In the genomic region with DNA sequence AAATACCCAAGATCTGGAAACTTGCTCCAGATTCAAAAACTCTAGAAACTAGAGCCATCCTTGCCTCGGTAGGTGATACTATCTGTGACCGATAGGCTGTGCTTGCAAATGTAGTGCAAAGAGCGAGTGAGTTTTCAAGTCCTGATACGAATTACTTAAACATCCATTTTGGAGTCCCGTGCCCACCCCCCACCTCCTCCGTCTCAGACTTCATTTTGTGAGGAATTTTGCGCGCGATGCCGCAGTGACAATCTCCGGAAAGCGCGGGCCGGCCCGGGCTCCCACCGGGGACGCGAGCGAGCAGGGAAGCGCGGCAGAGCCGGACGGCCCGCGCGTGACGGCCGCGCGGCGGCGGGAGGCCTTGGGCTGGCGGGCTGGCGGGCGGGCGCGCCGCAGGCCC, we compare ENCODE assay signal across 8 mouse cellular contexts. TPM values are rescaled to one million over a fixed set of nuclear protein-coding genes. Genes with fewer than 3 reads are reported as not detected.
A peak's percentile ranks its signal among the peaks of the same experiment; 100 is the strongest.
DNase-seq lines count a peak whose midpoint lies in the region; ATAC-seq lines count a peak whose summit lies in the region.
"Had no signal": no experiment of that assay in that cellular context is flagged by ENCODE, and none has a peak within 500 bp of the region (broad histone marks: within the 10 kb centered on the region; RNA-seq: fewer than 3 reads in every experiment).

No protein-coding gene starts in this region.

- H3K27ac ChIP-seq in heart, embryonic 14.5 days (replicated peaks in 1 of 2; ENCODE audit: control insufficient read depth in 1 of 2, insufficient read depth in 1 of 2, low read depth in 2 of 2, low read length in 2 of 2) = peak overlapping the region; percentile 98
- H3K27ac ChIP-seq in limb, embryonic 12.5 days = peak overlapping the region; percentile 100

- DNase-seq in 3T3-L1 (ENCODE audit: low read depth, low spot score) (peak; percentile 85), A20 (ENCODE audit: low read depth, low spot score) (peak; percentile 83)
- DNase-seq in c-Kit-positive CD71-negative TER-119-negative erythroid progenitor cells, embryonic 14.5 days (ENCODE audit: low read depth) = peak; percentile 45
- peak; percentile 90 for DNase-seq in naive thymus-derived CD4-positive, alpha-beta T cell, adult 2 months (ENCODE audit: low read depth)
- no peak for DNase-seq in adrenal gland, postnatal 14 days

- WGBS in heart, embryonic 14.5 days = 0% methylated on average over 38 of the region's 38 CpGs
- WGBS in limb, embryonic 12.5 days = under 1% methylated on average over 38 of the region's 38 CpGs

- peak overlapping the region; percentile 77 to 97 for H3K4me3 ChIP-seq in heart, embryonic 14.5 days (ENCODE audit: control insufficient read depth in 1 of 2, insufficient read depth in 1 of 2, low read depth in 1 of 2, low read length in 2 of 2)
- peak overlapping the region; percentile 97 for H3K4me3 ChIP-seq in limb, embryonic 12.5 days (replicated peaks)

- H3K9me3 ChIP-seq in heart, embryonic 14.5 days (ENCODE audit: control insufficient read depth, low read length) = no peaks in the 10 kb centered on the region
- no peaks in the 10 kb centered on the region for H3K9me3 ChIP-seq in limb, embryonic 12.5 days

- H3K27me3 ChIP-seq in heart, embryonic 14.5 days (ENCODE audit: control insufficient read depth, insufficient read depth, low read length) = no peaks in the 10 kb centered on the region
- H3K27me3 ChIP-seq in limb, embryonic 12.5 days = no peaks in the 10 kb centered on the region

- peaks cover 0 to 24% of the 10 kb centered on the region in 2 experiments; a peak in 2 of 4 replicates for H3K4me1 ChIP-seq in heart, embryonic 14.5 days (ENCODE audit: control insufficient read depth in 2 of 2, insufficient read depth in 2 of 2, low read length in 2 of 2)
- H3K4me1 ChIP-seq in limb, embryonic 12.5 days (replicated peaks) = peaks cover 21% of the 10 kb centered on the region

- peak; percentile 4; the same call in 1 of the 2 replicates for ATAC-seq in heart, embryonic 14.5 days (ENCODE audit: insufficient number of reproducible peaks, insufficient read depth, low FRiP score, low read depth)
- no peak for ATAC-seq in limb, embryonic 12.5 days (ENCODE audit: insufficient number of reproducible peaks, insufficient read depth, low FRiP score, low TSS enrichment, low read depth)

- H3K36me3 ChIP-seq in heart, embryonic 14.5 days (ENCODE audit: control insufficient read depth, insufficient read depth, low read length) = peaks cover 9% of the 10 kb centered on the region
- H3K36me3 ChIP-seq in limb, embryonic 12.5 days = peaks cover 8% of the 10 kb centered on the region; the same call in 1 of the 2 replicates

- peak overlapping the region; percentile 87 for H3K9ac ChIP-seq in heart, embryonic 14.5 days (ENCODE audit: low read length)
- H3K9ac ChIP-seq in limb, embryonic 12.5 days (replicated peaks) = peak overlapping the region; percentile 100

- peak overlapping the region; percentile 90 for H3K4me2 ChIP-seq in heart, embryonic 14.5 days (ENCODE audit: low read length)
- peak overlapping the region; percentile 74 for H3K4me2 ChIP-seq in limb, embryonic 12.5 days

RNA-seq across cellular contexts. Expression of gene Sp3, which starts 1.8 kb away (rescaled TPM):
- 41.2 and 47.8 TPM in 2 replicates for polyA plus RNA-seq in heart, embryonic 14.5 days (2014; fragmentation: Nextera tagmentation; extraction: Ambion mirVana)
- polyA plus RNA-seq in limb, embryonic 12.5 days (2016; fragmentation: Nextera tagmentation; extraction: Ambion mirVana) = 74.7 and 81.1 TPM in 2 replicates
- total RNA-seq in adrenal gland, postnatal 14 days (2021) = 58.9 and 65.9 TPM in 2 replicates

RNA-seq across cellular contexts. Expression of gene Gm11084, which starts 8.0 kb away (rescaled TPM):
- not detected in 2 replicates for polyA plus RNA-seq in heart, embryonic 14.5 days (2014; fragmentation: Nextera tagmentation; extraction: Ambion mirVana)
- not detected in 2 replicates for polyA plus RNA-seq in limb, embryonic 12.5 days (2016; fragmentation: Nextera tagmentation; extraction: Ambion mirVana)
- not detected in 2 replicates for total RNA-seq in adrenal gland, postnatal 14 days (2021)
- polyA plus RNA-seq: large intestine, adult 2 months had no signal
